ENCODE assay signal across 13 mouse cellular contexts in the genomic region with DNA sequence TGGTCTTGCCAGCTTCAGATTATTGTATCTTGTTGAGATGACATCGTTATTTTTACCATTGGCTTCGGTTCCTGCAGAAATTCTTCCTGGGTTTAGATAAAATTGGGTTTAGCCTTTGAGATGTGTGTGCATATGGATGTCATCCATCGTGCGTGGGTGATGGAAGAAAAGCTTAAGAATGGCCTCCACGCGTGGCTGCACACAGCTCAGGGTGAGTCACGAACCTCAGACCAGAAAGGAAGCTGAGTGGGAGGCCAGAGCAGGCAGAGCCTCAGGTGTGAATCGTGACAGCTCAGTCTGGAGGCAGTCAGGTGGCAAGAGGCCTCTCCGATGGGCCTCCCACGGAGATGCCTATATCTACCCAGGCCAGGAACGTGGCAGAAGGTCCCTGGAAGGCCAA. TPM values are rescaled to one million over a fixed set of nuclear protein-coding genes. Genes with fewer than 3 reads are reported as not detected.
DNase-seq lines count a peak whose midpoint lies in the region; ATAC-seq lines count a peak whose summit lies in the region.
"Had no signal": no experiment of that assay in that cellular context is flagged by ENCODE, and none has a peak within 500 bp of the region (broad histone marks: within the 10 kb centered on the region; RNA-seq: fewer than 3 reads in every experiment).

No protein-coding gene starts in this region.

- H3K9me3 ChIP-seq in limb, embryonic 10.5 days (replicated peaks), result no peaks in the 10 kb centered on the region
- H3K9me3 ChIP-seq: embryonic facial prominence, embryonic 12.5 days; G1E; intestine, embryonic 15.5 days had no signal

- intact Hi-C loops in left cerebral cortex, postnatal 14 days (cut with DNase I), result loop anchor here (5.0 kb wide), 2 partner anchors 37 to 107 kb away; a partner anchor contains a TSS

- H3K27me3 ChIP-seq in limb, embryonic 10.5 days (ENCODE audit: low read depth, poor library complexity, severe bottlenecking), result peaks cover 66% of the 10 kb centered on the region
- H3K27me3 ChIP-seq: embryonic facial prominence, embryonic 12.5 days; intestine, embryonic 15.5 days had no signal

- peaks cover 16% of the 10 kb centered on the region for H3K4me1 ChIP-seq in limb, embryonic 10.5 days
- H3K4me1 ChIP-seq: embryonic facial prominence, embryonic 12.5 days; intestine, embryonic 15.5 days had no signal

- ATAC-seq in frontal cortex, adult (ENCODE audit: low TSS enrichment), result peak; percentile 86
- ATAC-seq: forebrain, postnatal 0 days; intestine, embryonic 15.5 days; liver, postnatal 0 days had no signal

- no peak overlapping the region for H3K4me3 ChIP-seq in limb, embryonic 10.5 days
- H3K4me3 ChIP-seq: embryonic facial prominence, embryonic 12.5 days; intestine, embryonic 15.5 days had no signal

- WGBS in limb, embryonic 10.5 days, result 62% methylated on average over 11 of the region's 11 CpGs

- H3K36me3 ChIP-seq in limb, embryonic 10.5 days, result no peaks in the 10 kb centered on the region
- H3K36me3 ChIP-seq: embryonic facial prominence, embryonic 12.5 days; G1E; intestine, embryonic 15.5 days had no signal

- DNase-seq in cerebellum, adult 11-12 months, result peak; percentile 36
- DNase-seq in cerebellum, postnatal 4 days (ENCODE audit: low spot score in 2 of 2), result no peak
- DNase-seq in 3T3-L1 (ENCODE audit: low read depth, low spot score), result peak; percentile 19
- peak; percentile 79 to 94 for DNase-seq in left cerebral cortex, postnatal 14 days (ENCODE audit: low spot score in 2 of 2)
- no peak for DNase-seq in thymus, postnatal 36 days
- DNase-seq in limb, embryonic 10.5 days (ENCODE audit: low spot score), result no peak
- no peak for DNase-seq in thymus, postnatal 10 days (ENCODE audit: low spot score in 2 of 2)
- DNase-seq: forebrain, postnatal 0 days; liver, postnatal 0 days had no signal

- H3K27ac ChIP-seq in limb, embryonic 10.5 days, result no peak overlapping the region
- H3K27ac ChIP-seq: embryonic facial prominence, embryonic 12.5 days; intestine, embryonic 15.5 days had no signal

RNA-seq across cellular contexts. Expression of a gene that starts 34.8 kb away (rescaled TPM):
- 100 to 1,000 TPM; 111 to 112 TPM for total RNA-seq in left cerebral cortex, postnatal 14 days (2021)
- 26.1 and 31.9 TPM in 2 replicates for polyA plus RNA-seq in limb, embryonic 10.5 days (2016; fragmentation: Nextera tagmentation; extraction: Ambion mirVana)

RNA-seq across cellular contexts. Expression of a gene that starts 37.2 kb away (rescaled TPM):
- total RNA-seq in left cerebral cortex, postnatal 14 days (2021), result 10 to 100 TPM; 19.0 to 21.1 TPM
- 20.4 and 21.6 TPM in 2 replicates for polyA plus RNA-seq in limb, embryonic 10.5 days (2016; fragmentation: Nextera tagmentation; extraction: Ambion mirVana)
- total RNA-seq: G1E had no signal
- polyA plus RNA-seq: G1E had no signal

Comparison
In these comparisons a context has a peak if more than half of its experiments do, and no peak if none do; other contexts are left out.
1. DNase-seq: peak in cerebellum, adult 11-12 months (single experiment), 3T3-L1 (single experiment) and left cerebral cortex, postnatal 14 days (2 of 2); none in cerebellum, postnatal 4 days (0 of 2), thymus, postnatal 36 days (0 of 2), limb, embryonic 10.5 days (single experiment) and thymus, postnatal 10 days (0 of 2).